Mouse (Mus musculus) CH12.LX (cell line): Measurements from ENCODE around the gene Abcf2. TPM values are rescaled to one million over a fixed set of nuclear protein-coding genes. Genes with fewer than 3 reads are reported as not detected.

Experiments used
- DNase-seq: peaks from one replicate; pipeline ENCODE4 v3.0.0-alpha.2; 2013; ENCODE audit errors: extremely low read depth
- H3K27ac ChIP-seq: 2 replicates; pipeline ENCODE4 v1.5.1; 2012; ENCODE audit warnings: low read depth, mild to moderate bottlenecking, control low read depth, moderate library complexity; ENCODE audit not compliant: insufficient read depth
- H3K27me3 ChIP-seq: replicated peaks from 2 replicates; pipeline ENCODE3; 2012; ENCODE audit warnings: inconsistent platforms
- H3K36me3 ChIP-seq, 2 experiments: replicated peaks in 1 of 2; 2 replicates each; pipeline versions ENCODE3 to v1.6.1; 2012; ENCODE audit warnings: inconsistent platforms in 1 of 2, low read length in 1 of 2, mild to moderate bottlenecking in 1 of 2, mixed read lengths in 1 of 2, moderate library complexity in 1 of 2; ENCODE audit not compliant: control insufficient read depth in 1 of 2, insufficient read depth in 1 of 2
- H3K4me1 ChIP-seq, 2 experiments: 2 replicates each; pipeline ENCODE4 v1.6.1; 2012; ENCODE audit warnings: inconsistent platforms in 1 of 2, moderate library complexity in 1 of 2; ENCODE audit not compliant: insufficient read depth in 2 of 2, control insufficient read depth in 1 of 2
- H3K4me2 ChIP-seq: 2 replicates; pipeline ENCODE4 v1.6.1; 2012; ENCODE audit warnings: low read depth, mild to moderate bottlenecking, control low read depth; ENCODE audit not compliant: poor library complexity, insufficient read depth, severe bottlenecking
- H3K4me3 ChIP-seq, 3 experiments: fragments of 150-350 bp in 1 of 3; sonication (generic) in 1 of 3; replicated peaks in 1 of 3; 2 replicates each; pipeline versions ENCODE3 to v1.5.1; 2011 to 2012; ENCODE audit warnings: low read depth in 2 of 3, low read length in 2 of 3, mild to moderate bottlenecking in 2 of 3, moderate library complexity in 2 of 3, control low read depth in 1 of 3, improper control_type of control experiment in 1 of 3, inconsistent platforms in 1 of 3, mixed read lengths in 1 of 3; ENCODE audit not compliant: poor library complexity in 1 of 3
- H3K79me2 ChIP-seq: replicated peaks from 2 replicates; pipeline ENCODE4 v1.6.1; 2012; ENCODE audit warnings: mild to moderate bottlenecking, moderate library complexity; ENCODE audit not compliant: control insufficient read depth, poor library complexity, insufficient read depth, severe bottlenecking; ENCODE audit errors: extremely low read depth
- H3K9ac ChIP-seq: 2 replicates; pipeline ENCODE4 v1.6.1; 2012; ENCODE audit warnings: low read depth, mild to moderate bottlenecking, control low read depth, moderate library complexity; ENCODE audit not compliant: insufficient read depth
- H3K9me3 ChIP-seq: replicated peaks from 2 replicates; pipeline ENCODE3; 2012; ENCODE audit warnings: low read length, inconsistent platforms, mixed read lengths
- CHD2 ChIP-seq: IDR thresholded peaks from 2 replicates; pipeline ENCODE4 v1.6.1; 2011; ENCODE audit warnings: low read length, improper control_type of control experiment
- CTCF ChIP-seq, 2 experiments: IDR thresholded peaks in 1 of 2; conservative IDR thresholded peaks in 1 of 2; 2 replicates each; pipeline ENCODE4 v1.5.1; 2011 to 2012; ENCODE audit warnings: low read depth in 2 of 2, low read length in 2 of 2, improper control_type of control experiment in 1 of 2, inconsistent platforms in 1 of 2, mild to moderate bottlenecking in 1 of 2, moderate library complexity in 1 of 2
- ELF1 ChIP-seq: IDR thresholded peaks from 2 replicates; pipeline ENCODE4 v1.6.1; 2014; ENCODE audit warnings: low read depth, mild to moderate bottlenecking, inconsistent platforms, low read length, improper control_type of control experiment
- ETS1 ChIP-seq: conservative IDR thresholded peaks from 2 replicates; pipeline ENCODE4 v1.6.1; 2012; ENCODE audit warnings: low read depth, mild to moderate bottlenecking, inconsistent platforms, low read length, improper control_type of control experiment, moderate library complexity
- GABPA ChIP-seq: IDR thresholded peaks from 2 replicates; pipeline ENCODE4 v1.6.1; 2012; ENCODE audit warnings: low read depth, low read length, improper control_type of control experiment, inconsistent platforms; ENCODE audit not compliant: insufficient replicate concordance
- HCFC1 ChIP-seq: IDR thresholded peaks from 2 replicates; pipeline ENCODE4 v1.6.1; 2012; ENCODE audit warnings: low read depth, mild to moderate bottlenecking, inconsistent platforms, low read length, improper control_type of control experiment
- IRF4 ChIP-seq: IDR thresholded peaks from 2 replicates; pipeline ENCODE4 v1.6.1; 2014; ENCODE audit warnings: low read depth, mild to moderate bottlenecking, inconsistent platforms, low read length, improper control_type of control experiment
- JUN ChIP-seq: IDR thresholded peaks from 2 replicates; pipeline ENCODE4 v1.6.1; 2011; ENCODE audit warnings: low read depth, mild to moderate bottlenecking, low read length, improper control_type of control experiment, moderate library complexity; ENCODE audit not compliant: insufficient read depth
- JUND ChIP-seq: conservative IDR thresholded peaks from 2 replicates; pipeline ENCODE4 v1.6.1; 2011; ENCODE audit warnings: low read depth, low read length, improper control_type of control experiment
- KAT2A ChIP-seq: IDR thresholded peaks from 2 replicates; pipeline ENCODE4 v1.6.1; 2012; ENCODE audit warnings: low read length, improper control_type of control experiment, inconsistent platforms; ENCODE audit not compliant: insufficient replicate concordance
- MAX ChIP-seq: IDR thresholded peaks from 2 replicates; pipeline ENCODE4 v1.6.1; 2011; ENCODE audit warnings: low read length, improper control_type of control experiment
- MAZ ChIP-seq: IDR thresholded peaks from 2 replicates; pipeline ENCODE4 v1.6.1; 2012; ENCODE audit warnings: low read depth, mild to moderate bottlenecking, inconsistent platforms, low read length, improper control_type of control experiment, moderate library complexity
- MEF2A ChIP-seq: IDR thresholded peaks from 2 replicates; pipeline ENCODE4 v1.6.1; 2014; ENCODE audit warnings: low read depth, mild to moderate bottlenecking, inconsistent platforms, low read length, improper control_type of control experiment, borderline replicate concordance
- MYC ChIP-seq: IDR thresholded peaks from 2 replicates; pipeline ENCODE4 v1.6.1; 2011; ENCODE audit warnings: low read depth, mild to moderate bottlenecking, improper control_type of control experiment, low read length
- NRF1 ChIP-seq: IDR thresholded peaks from 2 replicates; pipeline ENCODE4 v1.6.1; 2014; ENCODE audit warnings: low read depth, mild to moderate bottlenecking, inconsistent platforms, low read length, improper control_type of control experiment, moderate library complexity
- POLR2A ChIP-seq: IDR thresholded peaks from 2 replicates; pipeline ENCODE4 v1.6.1; 2011; ENCODE audit warnings: low read depth, mild to moderate bottlenecking, improper control_type of control experiment, low read length
- POLR2AphosphoS2 ChIP-seq: IDR thresholded peaks from 2 replicates; pipeline ENCODE4 v1.6.1; 2011; ENCODE audit warnings: low read depth, low read length, improper control_type of control experiment
- RAD21 ChIP-seq: IDR thresholded peaks from 2 replicates; pipeline ENCODE4 v1.6.1; 2011; ENCODE audit warnings: low read depth, mild to moderate bottlenecking, low read length, improper control_type of control experiment, moderate library complexity
- RCOR1 ChIP-seq: conservative IDR thresholded peaks from 2 replicates; pipeline ENCODE4 v1.6.1; 2012; ENCODE audit warnings: low read depth, mild to moderate bottlenecking, inconsistent platforms, low read length, improper control_type of control experiment
- SIN3A ChIP-seq: IDR thresholded peaks from 2 replicates; pipeline ENCODE4 v1.6.1; 2012; ENCODE audit warnings: low read length, improper control_type of control experiment, inconsistent platforms
- SMC3 ChIP-seq: IDR thresholded peaks from 2 replicates; pipeline ENCODE4 v1.6.1; 2011; ENCODE audit warnings: low read depth, low read length, improper control_type of control experiment
- TCF12 ChIP-seq: IDR thresholded peaks from 2 replicates; pipeline ENCODE4 v1.6.1; 2014; ENCODE audit warnings: low read depth, mild to moderate bottlenecking, inconsistent platforms, low read length, improper control_type of control experiment
- UBTF ChIP-seq: IDR thresholded peaks from 2 replicates; pipeline ENCODE4 v1.6.1; 2012; ENCODE audit warnings: low read depth, mild to moderate bottlenecking, inconsistent platforms, low read length, improper control_type of control experiment, moderate library complexity
- ZC3H11A ChIP-seq: IDR thresholded peaks from 2 replicates; pipeline ENCODE4 v1.6.1; 2012; ENCODE audit warnings: low read depth, mild to moderate bottlenecking, inconsistent platforms, low read length, improper control_type of control experiment
- ZNF384 ChIP-seq: IDR thresholded peaks from 2 replicates; pipeline ENCODE4 v1.6.1; 2012; ENCODE audit warnings: low read depth, low read length, improper control_type of control experiment, inconsistent platforms
- dilution Hi-C: fragments of 300-500 bp; cut with MboI; formaldehyde crosslinking; loops from 2 replicates; pipeline ENCODE4 v1.14.3; 2020; ENCODE audit warnings: low sequenced_read_pairs; ENCODE audit not compliant: extremely low pct_unique_long_range_greater_than_20kb, extremely low pct_ligation_motif_present
- in situ Hi-C: fragments of 300-500 bp; cut with MboI; formaldehyde crosslinking; loops from 3 replicates; pipeline ENCODE4 v1.14.3; 2019; ENCODE audit warnings: low sequenced_read_pairs, low pct_ligation_motif_present, low pct_unique_long_range_greater_than_20kb, mixed read lengths
- polyA plus RNA-seq: library from polyadenylated mRNA; unstranded; fragments of >175 nt; gene quantifications from 2 replicates; pipeline ENCODE4 v1.2.1, GENCODE M21; 2012; ENCODE audit warnings: low read depth; ENCODE audit not compliant: insufficient read length
- total RNA-seq, 2 experiments: library from RNA; depleted of rRNA; stranded (reverse); fragments of 300-350 nt in 1 of 2; fragments of >200 nt in 1 of 2; gene quantifications; 2 replicates each; pipeline ENCODE4 v1.2.3; 2012 to 2014

The Abcf2 gene
- total and polyA plus RNA-seq, 3 experiments, result 118 to 162 (median 162) TPM

DNA sequence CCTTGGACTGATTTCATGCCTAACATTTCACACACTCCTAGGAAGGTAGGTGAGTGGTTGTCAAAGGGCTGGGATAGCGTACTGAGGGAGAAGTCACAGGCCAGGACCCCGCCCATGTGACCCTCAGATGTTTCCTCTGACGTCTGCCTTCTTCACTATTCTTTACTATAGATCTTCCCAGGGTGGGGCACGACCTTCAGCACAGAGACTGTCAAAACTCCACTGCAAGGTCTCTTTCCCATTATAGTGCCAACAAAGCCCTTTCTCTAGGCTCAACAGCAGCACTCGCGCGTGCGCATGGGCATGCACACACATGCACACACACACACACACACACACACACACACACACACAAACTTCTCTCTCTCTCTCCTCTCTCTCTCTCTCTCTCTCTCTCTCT lies 53.5 kb downstream of the Abcf2 start:
- dilution Hi-C loops, result no loop called here
- no peak overlapping the region for H3K9ac ChIP-seq
- TF ChIP-seq HCFC1 (no peak), MAZ (no peak), TCF12 (no peak), POLR2AphosphoS2 (no peak), MAX (no peak), GABPA (no peak), IRF4 (no peak), KAT2A (no peak), POLR2A (no peak), RAD21 (no peak), ZC3H11A (no peak), ETS1 (no peak), CHD2 (no peak), JUND (no peak), SIN3A (no peak), MEF2A (no peak)
- H3K36me3 ChIP-seq, result no peaks in the 10 kb centered on the region
- no peak for DNase-seq
- H3K4me3 ChIP-seq, result no peak overlapping the region
- no peaks in the 10 kb centered on the region for H3K79me2 ChIP-seq
- H3K27me3 ChIP-seq, result peaks cover 43% of the 10 kb centered on the region
- in situ Hi-C loops, result no loop called here
- H3K4me1 ChIP-seq, result no peaks in the 10 kb centered on the region
- H3K27ac ChIP-seq, result no peak overlapping the region
- no peak overlapping the region for H3K4me2 ChIP-seq
- peaks cover 4% of the 10 kb centered on the region for H3K9me3 ChIP-seq

DNA sequence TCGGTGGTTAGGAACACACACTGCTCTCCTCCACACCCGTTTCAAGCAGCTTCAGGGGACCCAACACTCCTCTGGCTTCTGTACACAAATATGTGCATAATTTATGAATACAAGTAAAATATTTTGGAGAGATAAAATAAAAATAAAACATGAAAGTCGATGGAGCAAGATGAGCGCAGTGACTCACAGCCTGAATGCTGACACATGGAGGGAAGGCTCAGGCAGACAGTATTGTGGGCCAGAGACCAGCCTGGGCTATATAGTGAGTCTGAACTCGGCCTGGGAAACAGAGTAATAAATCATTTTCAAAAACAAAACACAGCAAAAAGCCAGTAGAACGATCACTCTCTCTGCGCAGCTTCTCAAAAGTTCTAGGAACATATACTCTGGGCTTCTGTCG lies 55.9 kb downstream of the Abcf2 start:
- Histone ChIP-seq H3K4me3 (no peak overlapping the region), H3K4me2 (no peak overlapping the region), H3K4me1 (no peaks in the 10 kb centered on the region), H3K36me3 (no peaks in the 10 kb centered on the region), H3K9me3 (peaks cover 4% of the 10 kb centered on the region), H3K79me2 (no peaks in the 10 kb centered on the region), H3K9ac (no peak overlapping the region), H3K27me3 (peaks cover 52% of the 10 kb centered on the region), H3K27ac (no peak overlapping the region)
- dilution Hi-C loops, result no loop called here
- in situ Hi-C loops, result no loop called here
- DNase-seq, result no peak
- TF ChIP-seq HCFC1 (no peak), RCOR1 (no peak), ELF1 (no peak), ETS1 (no peak), NRF1 (no peak), JUN (no peak), SMC3 (no peak), ZC3H11A (no peak), MYC (no peak), ZNF384 (no peak), JUND (no peak), MAZ (no peak), CTCF (conservative IDR thresholded peaks at IDR 0.05 in 1 of 2, IDR thresholded peaks at IDR 0.05 in 1 of 2; ENCODE audit: low read depth in 2 of 2, low read length in 2 of 2) (no peak), POLR2A (no peak), UBTF (no peak)
